Mouse (Mus musculus) thymus, adult 2 months (tissue): ENCODE measurements at regions not wholly inside any gene's neighbourhood (a gene's known extent, or its start where the extent isn't known, plus 50 kb on each side); places are given as distances from the start of the nearest gene placed in this dataset.

Experiments
- DNase-seq: peaks from one replicate; pipeline ENCODE4 v3.0.0; 2021
- H3K27ac ChIP-seq: fragments of 200-500 bp; 2 replicates; pipeline ENCODE4 v1.5.1; 2012; ENCODE audit warnings: low read length, control low read depth; ENCODE audit not compliant: control insufficient read depth, insufficient read depth
- H3K27me3 ChIP-seq: fragments of 200-500 bp; 2 replicates; pipeline ENCODE4 v1.6.1; 2012; ENCODE audit warnings: mild to moderate bottlenecking, low read length, moderate library complexity, mixed read lengths; ENCODE audit not compliant: control insufficient read depth, insufficient read depth
- H3K36me3 ChIP-seq: fragments of 200-500 bp; 2 replicates; pipeline ENCODE4 v1.6.1; 2012; ENCODE audit warnings: mild to moderate bottlenecking, low read length, moderate library complexity; ENCODE audit not compliant: control insufficient read depth, insufficient read depth
- H3K4me1 ChIP-seq: fragments of 200-500 bp; replicated peaks from 2 replicates; pipeline ENCODE4 v1.6.1; 2012; ENCODE audit warnings: low read length; ENCODE audit not compliant: control insufficient read depth, insufficient read depth
- H3K4me3 ChIP-seq: fragments of 200-500 bp; 2 replicates; pipeline ENCODE4 v1.5.1; 2012; ENCODE audit warnings: mild to moderate bottlenecking, low read length, control low read depth, moderate library complexity; ENCODE audit not compliant: control insufficient read depth, insufficient read depth
- CTCF ChIP-seq: fragments of 200-500 bp; IDR thresholded peaks from 2 replicates; pipeline ENCODE4 v1.5.1; 2012; ENCODE audit warnings: mild to moderate bottlenecking, control low read depth, low read length, moderate library complexity, borderline replicate concordance; ENCODE audit not compliant: control insufficient read depth, poor library complexity, insufficient read depth; ENCODE audit errors: extremely low read depth
- POLR2A ChIP-seq: fragments of 200-500 bp; IDR thresholded peaks from 2 replicates; pipeline ENCODE4 v1.6.1; 2012; ENCODE audit warnings: mild to moderate bottlenecking, low read length, control low read depth, moderate library complexity; ENCODE audit not compliant: control insufficient read depth, poor library complexity, insufficient read depth; ENCODE audit errors: extremely low read depth
- WGBS: fragments of 180-500 bp; shearing (Covaris S2); methylation state at CpG from one replicate; pipeline ENCODE4 v1.1.7; 2018; 5-methylcytosine and 5-hydroxymethylcytosine counted together

DNA sequence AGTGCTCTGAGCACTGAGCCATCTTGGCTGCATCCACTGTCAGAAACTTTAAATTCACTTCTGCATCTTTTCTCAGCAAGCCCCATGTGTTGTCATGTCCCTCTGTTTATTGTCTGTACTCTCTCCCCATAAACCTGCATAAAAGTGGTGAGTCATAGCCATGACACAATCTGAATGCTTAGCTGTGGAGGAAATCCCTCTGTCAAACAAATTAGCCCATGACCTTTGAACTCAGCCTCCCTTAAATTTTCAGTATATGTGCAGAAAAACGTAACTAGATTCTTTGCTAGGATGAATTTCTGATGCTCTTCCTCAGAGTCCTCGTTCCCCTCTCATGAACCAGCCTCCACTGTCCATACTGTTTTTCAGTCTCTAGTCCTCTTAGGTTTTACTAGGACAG is 337.4 kb upstream of the Meis1 start:
- H3K27ac ChIP-seq = no peak overlapping the region
- no peak for DNase-seq
- 85% methylated on average over 2 of the region's 2 CpGs for WGBS
- TF ChIP-seq CTCF (no peak), POLR2A (no peak)
- no peaks in the 10 kb centered on the region for H3K36me3 ChIP-seq
- H3K27me3 ChIP-seq = no peaks in the 10 kb centered on the region
- no peaks in the 10 kb centered on the region for H3K4me1 ChIP-seq
- H3K4me3 ChIP-seq = no peak overlapping the region

DNA sequence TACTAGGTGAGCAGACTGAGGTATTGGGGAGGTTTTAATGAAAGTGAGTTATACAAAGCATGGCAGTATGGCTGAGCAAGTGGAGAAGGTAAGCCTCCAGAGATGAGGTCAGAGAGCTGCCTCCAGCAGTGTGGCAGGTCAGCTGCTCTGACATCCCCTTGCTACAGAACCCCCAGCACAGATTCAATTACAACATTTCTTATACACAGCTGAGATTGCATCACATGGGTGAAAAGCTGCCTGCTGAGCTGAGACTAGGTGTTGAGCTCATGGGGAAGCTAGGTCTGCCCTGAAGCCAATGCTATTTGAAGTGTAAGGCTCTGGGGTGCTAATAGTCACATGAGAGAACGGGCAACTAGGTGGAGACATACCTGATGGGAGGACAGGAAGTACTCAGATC is 350.4 kb upstream of the Meis1 start:
- Histone ChIP-seq H3K36me3 (no peaks in the 10 kb centered on the region), H3K27me3 (no peaks in the 10 kb centered on the region), H3K4me1 (no peaks in the 10 kb centered on the region), H3K27ac (no peak overlapping the region), H3K4me3 (no peak overlapping the region)
- DNase-seq = no peak
- TF ChIP-seq POLR2A = no peak
- TF ChIP-seq CTCF = no peak
- 66% methylated on average over 1 of the region's 1 CpGs for WGBS

- TF ChIP-seq POLR2A = no peak
- TF ChIP-seq CTCF = no peak
- Histone ChIP-seq H3K36me3 (no peaks in the 10 kb centered on the region), H3K27ac (no peak overlapping the region), H3K27me3 (no peaks in the 10 kb centered on the region), H3K4me1 (no peaks in the 10 kb centered on the region), H3K4me3 (no peak overlapping the region)
- WGBS = 76% methylated on average over 5 of the region's 5 CpGs
- no peak for DNase-seq
These were observed 354.7 kb upstream of the Meis1 start for GRCm38 (mm10) chr11:19373476-19373875.

DNA sequence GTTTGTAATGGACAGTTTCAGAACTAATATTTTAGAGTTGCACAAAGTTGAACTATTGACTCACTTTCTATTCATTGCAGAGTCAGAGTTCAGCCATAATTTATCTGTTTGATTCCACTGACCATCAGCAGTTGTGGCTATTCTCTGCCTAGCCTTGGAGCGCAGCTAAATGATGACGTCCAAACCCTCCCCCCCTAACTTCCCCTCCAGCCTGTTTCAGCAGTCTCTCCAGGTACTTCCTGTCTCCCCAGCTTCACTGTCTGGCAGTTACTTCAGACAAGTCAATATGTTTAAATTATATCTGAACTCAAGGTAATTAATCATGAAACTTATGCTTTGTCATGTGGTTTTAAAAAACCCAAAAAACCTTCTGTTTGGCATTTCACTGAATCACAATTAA is 362.1 kb upstream of the Meis1 start:
- peak; percentile 2 for DNase-seq
- WGBS = 14% methylated on average over 2 of the region's 2 CpGs
- no peaks in the 10 kb centered on the region for H3K36me3 ChIP-seq
- TF ChIP-seq CTCF (no peak), POLR2A (no peak)
- no peak overlapping the region for H3K27ac ChIP-seq
- no peaks in the 10 kb centered on the region for H3K4me1 ChIP-seq
- H3K27me3 ChIP-seq = no peaks in the 10 kb centered on the region
- no peak overlapping the region for H3K4me3 ChIP-seq

GRCm38 (mm10) chr11:19389136-19389535 is 370.4 kb upstream of the Meis1 start:
- DNase-seq = no peak
- H3K27ac ChIP-seq = no peak overlapping the region
- WGBS = 97% methylated on average over 6 of the region's 6 CpGs
- no peaks in the 10 kb centered on the region for H3K36me3 ChIP-seq
- H3K27me3 ChIP-seq = no peaks in the 10 kb centered on the region
- H3K4me3 ChIP-seq = no peak overlapping the region
- H3K4me1 ChIP-seq = no peaks in the 10 kb centered on the region
- TF ChIP-seq POLR2A (no peak), CTCF (no peak)

GRCm38 (mm10) chr11:19392190-19392589 is 373.4 kb upstream of the Meis1 start:
- no peak for DNase-seq
- Histone ChIP-seq H3K27ac (no peak overlapping the region), H3K27me3 (no peaks in the 10 kb centered on the region), H3K36me3 (no peaks in the 10 kb centered on the region), H3K4me3 (no peak overlapping the region), H3K4me1 (no peaks in the 10 kb centered on the region)
- WGBS = 67% methylated on average over 1 of the region's 1 CpGs
- TF ChIP-seq CTCF (no peak), POLR2A (no peak)

DNA sequence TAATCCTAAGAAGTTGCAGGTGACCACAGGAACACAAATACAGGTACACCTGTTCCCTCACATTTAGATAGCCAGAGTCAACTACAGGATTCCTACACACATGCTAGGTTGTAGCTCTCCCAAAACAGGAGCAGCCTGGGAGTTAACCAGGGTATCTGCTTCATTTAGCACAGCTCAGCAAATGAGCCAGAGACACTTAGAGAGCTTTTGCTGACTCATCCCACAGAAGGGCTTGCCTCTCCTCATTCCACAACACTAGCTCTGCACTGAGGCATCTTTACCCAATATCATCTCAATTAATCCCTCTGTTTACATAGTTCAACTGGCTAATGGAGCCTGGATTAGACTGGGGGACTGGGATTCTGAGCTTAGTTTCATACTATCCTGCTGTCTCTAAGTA is 375.6 kb upstream of the Meis1 start:
- Histone ChIP-seq H3K27ac (no peak overlapping the region), H3K27me3 (no peaks in the 10 kb centered on the region), H3K4me1 (no peaks in the 10 kb centered on the region), H3K4me3 (no peak overlapping the region), H3K36me3 (no peaks in the 10 kb centered on the region)
- TF ChIP-seq CTCF = no peak
- TF ChIP-seq POLR2A = no peak
- no peak for DNase-seq
